Comparison of ENCODE assay signal across 16 mouse cellular contexts in the genomic region with DNA sequence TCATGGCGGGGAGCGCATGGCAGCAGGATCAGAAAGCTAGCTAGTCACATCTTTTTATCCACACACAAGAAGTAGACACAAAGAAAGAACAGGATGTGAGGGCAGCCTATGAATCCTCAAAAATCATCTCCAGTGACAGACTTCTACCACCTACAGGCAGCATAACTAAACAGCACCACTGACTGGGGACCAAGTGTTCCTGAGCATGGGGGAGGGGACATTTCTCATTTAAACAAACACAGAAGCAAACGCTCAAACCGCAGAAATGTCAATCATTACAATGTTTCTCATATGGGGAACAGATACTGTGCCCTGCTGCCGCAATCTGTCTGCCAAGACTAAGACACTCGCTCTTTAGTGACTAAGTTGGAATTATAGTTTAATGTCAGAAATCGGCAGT. TPM values are rescaled to one million over a fixed set of nuclear protein-coding genes. Genes with fewer than 3 reads are reported as not detected.
DNase-seq lines count a peak whose midpoint lies in the region; ATAC-seq and TF ChIP-seq lines count a peak whose summit lies in the region.
"Had no signal": no experiment of that assay in that cellular context is flagged by ENCODE, and none has a peak within 500 bp of the region (broad histone marks: within the 10 kb centered on the region; RNA-seq: fewer than 3 reads in every experiment).

No protein-coding gene starts in this region.

- H3K36me3 ChIP-seq in hindbrain, postnatal 0 days (ENCODE audit: insufficient read depth, low read length) = no peaks in the 10 kb centered on the region
- H3K36me3 ChIP-seq in hindbrain, embryonic 16.5 days (ENCODE audit: control insufficient read depth, insufficient read depth, low read length) = no peaks in the 10 kb centered on the region
- no peaks in the 10 kb centered on the region for H3K36me3 ChIP-seq in midbrain, postnatal 0 days (ENCODE audit: insufficient read depth, low read length)
- no peaks in the 10 kb centered on the region for H3K36me3 ChIP-seq in midbrain, embryonic 10.5 days
- H3K36me3 ChIP-seq: heart, embryonic 13.5 days; limb, embryonic 12.5 days had no signal

- no peak overlapping the region for H3K27ac ChIP-seq in hindbrain, postnatal 0 days
- H3K27ac ChIP-seq in hindbrain, embryonic 16.5 days (ENCODE audit: low read depth, low read length) = no peak overlapping the region
- H3K27ac ChIP-seq in midbrain, postnatal 0 days (ENCODE audit: low read depth, low read length) = no peak overlapping the region
- no peak overlapping the region for H3K27ac ChIP-seq in midbrain, embryonic 10.5 days (replicated peaks)
- H3K27ac ChIP-seq: heart, embryonic 13.5 days; limb, embryonic 12.5 days; liver, embryonic 14.5 days had no signal

- no peak overlapping the region for H3K4me2 ChIP-seq in hindbrain, postnatal 0 days (ENCODE audit: low read depth, low read length)
- no peak overlapping the region for H3K4me2 ChIP-seq in hindbrain, embryonic 16.5 days (ENCODE audit: low read length)
- no peak overlapping the region for H3K4me2 ChIP-seq in midbrain, postnatal 0 days (ENCODE audit: low read depth, low read length, poor library complexity, severe bottlenecking)
- H3K4me2 ChIP-seq: heart, embryonic 13.5 days; limb, embryonic 12.5 days had no signal

- ATAC-seq in hindbrain, postnatal 0 days = no peak
- ATAC-seq in hindbrain, embryonic 16.5 days = no peak
- ATAC-seq in midbrain, postnatal 0 days (ENCODE audit: low FRiP score) = no peak
- ATAC-seq in granulocyte monocyte progenitor cell, adult 5-6 weeks (replicated peaks; ENCODE audit: poor library complexity, severe bottlenecking) = peak; percentile 33; the same call in 1 of the 2 replicates

- H3K4me3 ChIP-seq in hindbrain, postnatal 0 days (ENCODE audit: low read length) = no peak overlapping the region
- H3K4me3 ChIP-seq in hindbrain, embryonic 16.5 days (ENCODE audit: low read length) = no peak overlapping the region
- H3K4me3 ChIP-seq in midbrain, postnatal 0 days (ENCODE audit: low read depth, low read length) = no peak overlapping the region
- H3K4me3 ChIP-seq in midbrain, embryonic 10.5 days = no peak overlapping the region
- H3K4me3 ChIP-seq: heart, embryonic 13.5 days; limb, embryonic 12.5 days had no signal

- peak; percentile 35 for TF ChIP-seq CTCF in hindbrain, postnatal 0 days (IDR thresholded peaks at IDR 0.05; ENCODE audit: low read depth)
- TF ChIP-seq CTCF in midbrain, postnatal 0 days (IDR thresholded peaks at IDR 0.05) = peak; percentile 28; the same call in 1 of the 2 replicates

- H3K27me3 ChIP-seq in hindbrain, postnatal 0 days (ENCODE audit: insufficient read depth, low read length) = no peaks in the 10 kb centered on the region
- H3K27me3 ChIP-seq in hindbrain, embryonic 16.5 days (replicated peaks; ENCODE audit: control insufficient read depth, insufficient read depth, low read length) = no peaks in the 10 kb centered on the region
- no peaks in the 10 kb centered on the region for H3K27me3 ChIP-seq in midbrain, postnatal 0 days (ENCODE audit: insufficient read depth, low read length)
- no peaks in the 10 kb centered on the region for H3K27me3 ChIP-seq in midbrain, embryonic 10.5 days (ENCODE audit: low read depth, poor library complexity, severe bottlenecking)
- H3K27me3 ChIP-seq: heart, embryonic 13.5 days; limb, embryonic 12.5 days had no signal

- no peak for DNase-seq in hindbrain, postnatal 0 days (ENCODE audit: low spot score)
- no peak for DNase-seq in midbrain, postnatal 0 days (ENCODE audit: low spot score)
- no peak for DNase-seq in midbrain, embryonic 10.5 days (ENCODE audit: low spot score)
- DNase-seq in cerebellum, postnatal 36 days = no peak
- no peak for DNase-seq in adrenal gland, adult 8-10 months
- DNase-seq: cerebellum, adult 11-12 months; heart, postnatal 4 days; lung, postnatal 36 days; midbrain, embryonic 14.5 days; right cerebral cortex, postnatal 14 days; thymus, postnatal 4 days had no signal

- no peaks in the 10 kb centered on the region for H3K4me1 ChIP-seq in hindbrain, postnatal 0 days (ENCODE audit: insufficient read depth, low read length)
- no peaks in the 10 kb centered on the region for H3K4me1 ChIP-seq in hindbrain, embryonic 16.5 days (ENCODE audit: control insufficient read depth, insufficient read depth, low read depth, low read length)
- no peaks in the 10 kb centered on the region for H3K4me1 ChIP-seq in midbrain, postnatal 0 days (ENCODE audit: insufficient read depth, low read length)
- peaks cover 15% of the 10 kb centered on the region for H3K4me1 ChIP-seq in midbrain, embryonic 10.5 days
- H3K4me1 ChIP-seq: heart, embryonic 13.5 days had no signal

- 86% methylated on average over 7 of the region's 7 CpGs for WGBS in hindbrain, postnatal 0 days
- WGBS in hindbrain, embryonic 16.5 days = 88% methylated on average over 7 of the region's 7 CpGs
- 92% methylated on average over 7 of the region's 7 CpGs for WGBS in midbrain, postnatal 0 days
- WGBS in midbrain, embryonic 10.5 days = 89% methylated on average over 7 of the region's 7 CpGs

- no peaks in the 10 kb centered on the region for H3K9me3 ChIP-seq in hindbrain, postnatal 0 days (ENCODE audit: low read length)
- H3K9me3 ChIP-seq in hindbrain, embryonic 16.5 days (ENCODE audit: control insufficient read depth, low read length) = no peaks in the 10 kb centered on the region
- no peaks in the 10 kb centered on the region for H3K9me3 ChIP-seq in midbrain, postnatal 0 days (ENCODE audit: low read length)
- H3K9me3 ChIP-seq in midbrain, embryonic 10.5 days (replicated peaks) = no peaks in the 10 kb centered on the region
- H3K9me3 ChIP-seq: heart, embryonic 13.5 days had no signal

- H3K9ac ChIP-seq in hindbrain, postnatal 0 days (replicated peaks; ENCODE audit: low read length) = no peak overlapping the region
- no peak overlapping the region for H3K9ac ChIP-seq in hindbrain, embryonic 16.5 days (ENCODE audit: low read depth, low read length)
- no peak overlapping the region for H3K9ac ChIP-seq in midbrain, postnatal 0 days (replicated peaks; ENCODE audit: low read length, poor library complexity, severe bottlenecking)
- H3K9ac ChIP-seq: heart, embryonic 13.5 days; limb, embryonic 12.5 days; liver, embryonic 14.5 days had no signal

RNA-seq across cellular contexts. Expression of a gene that starts 40.7 kb away (rescaled TPM):
- total RNA-seq in hindbrain, postnatal 0 days (2014; rRNA removed) = 6.6 and 6.9 TPM in 2 replicates
- polyA plus RNA-seq in hindbrain, postnatal 0 days (2015; fragmentation: Nextera tagmentation; extraction: Ambion mirVana) = 18.6 and 20.7 TPM in 2 replicates
- 22.9 and 23.1 TPM in 2 replicates for polyA plus RNA-seq in hindbrain, embryonic 16.5 days (2015; fragmentation: Nextera tagmentation; extraction: Ambion mirVana)
- total RNA-seq in midbrain, postnatal 0 days (2014; rRNA removed) = 14.2 and 16.1 TPM in 2 replicates
- 17.4 and 18.0 TPM in 2 replicates for polyA plus RNA-seq in midbrain, postnatal 0 days (2015; fragmentation: Nextera tagmentation; extraction: Ambion mirVana)
- polyA plus RNA-seq in midbrain, embryonic 10.5 days (2016; fragmentation: Nextera tagmentation; extraction: Ambion mirVana) = 32.2 and 33.7 TPM in 2 replicates
- total RNA-seq in granulocyte monocyte progenitor cell, adult 5-6 weeks (2014; fragmentation: Nextera tagmentation) = 21.9 and 29.3 TPM in 2 replicates
- total RNA-seq in granulocyte monocyte progenitor cell, adult 5-6 weeks (2017) = 24.0 and 25.1 TPM in 2 replicates
- 10 to 100 TPM; 39.3 to 55.2 (median 50.1) TPM for total RNA-seq in adrenal gland, adult 8-10 months (2022)
